Mouse (Mus musculus): ENCODE measurements around the gene Trip13.

The Trip13 gene

DNA sequence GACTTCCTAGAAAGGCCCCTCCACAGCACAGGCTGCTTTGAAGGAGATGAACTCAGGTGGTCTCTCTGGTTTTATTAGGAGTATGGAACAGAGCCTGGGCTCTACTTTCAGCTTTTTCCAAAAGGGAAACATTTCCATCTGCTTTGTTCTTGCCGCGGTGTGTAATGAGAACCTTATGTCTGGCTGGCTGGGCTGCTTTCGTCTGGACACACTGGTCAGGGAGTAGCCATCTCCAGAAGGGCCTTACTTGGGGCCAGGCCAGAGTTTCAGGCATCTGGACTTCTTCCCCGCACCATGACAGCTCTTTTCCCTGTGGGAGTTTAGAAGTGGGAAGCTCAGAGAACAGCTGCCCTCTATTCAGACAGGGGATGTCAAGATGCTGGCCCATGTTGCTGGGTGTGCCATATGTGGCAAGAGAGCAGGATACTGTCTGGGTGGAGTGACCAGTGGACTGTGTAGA is 50.1 kb downstream of the Trip13 start:
- DNase-seq (ENCODE audit: low read depth, low spot score): no peak

DNA sequence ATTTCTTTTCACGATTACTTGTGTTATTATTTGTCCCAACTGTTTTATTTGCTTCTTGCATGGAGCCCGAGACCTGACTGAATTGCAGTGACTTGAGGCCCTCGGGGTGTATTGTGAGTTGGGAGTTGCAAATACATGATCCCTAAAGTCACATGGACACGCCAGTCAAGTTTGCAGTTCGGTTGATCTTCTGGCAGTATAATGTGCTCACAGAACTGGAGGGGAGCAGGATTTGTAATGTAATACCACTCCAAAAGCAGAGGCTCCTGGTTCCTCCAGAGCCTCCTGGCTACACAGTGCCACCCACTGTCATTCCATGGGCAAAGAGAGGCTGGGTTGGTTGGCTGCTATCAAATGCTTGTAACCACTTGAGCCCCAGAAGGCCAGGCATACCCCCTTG is 51.0 kb downstream of the Trip13 start:
- DNase-seq (ENCODE audit: low read depth, low spot score): no peak

DNA sequence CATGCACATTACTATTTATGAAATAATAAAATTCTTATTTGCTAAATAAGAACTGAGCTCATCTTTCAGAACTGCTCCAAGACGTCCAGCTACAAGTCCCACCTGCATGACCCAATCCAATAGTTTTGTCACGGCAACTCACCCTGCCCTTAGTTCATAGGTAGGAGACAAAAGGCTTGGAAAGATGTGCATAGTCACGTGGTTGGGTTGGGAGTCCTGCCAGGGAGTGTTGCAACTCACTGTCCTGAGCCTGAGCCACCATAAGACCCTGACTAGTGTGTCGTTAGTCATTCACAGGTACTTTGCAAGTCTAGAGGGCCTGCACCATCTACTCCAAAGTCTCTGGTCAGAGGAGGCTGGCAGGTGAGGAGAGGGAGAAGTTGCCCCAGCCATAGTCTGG is 51.5 kb downstream of the Trip13 start:
- no peak for DNase-seq (ENCODE audit: low read depth, low spot score)

- DNase-seq (ENCODE audit: low read depth, low spot score): no peak
Measured at GRCm38 (mm10) chr13:73885656-73886055, 51.9 kb downstream of the Trip13 start.

DNA sequence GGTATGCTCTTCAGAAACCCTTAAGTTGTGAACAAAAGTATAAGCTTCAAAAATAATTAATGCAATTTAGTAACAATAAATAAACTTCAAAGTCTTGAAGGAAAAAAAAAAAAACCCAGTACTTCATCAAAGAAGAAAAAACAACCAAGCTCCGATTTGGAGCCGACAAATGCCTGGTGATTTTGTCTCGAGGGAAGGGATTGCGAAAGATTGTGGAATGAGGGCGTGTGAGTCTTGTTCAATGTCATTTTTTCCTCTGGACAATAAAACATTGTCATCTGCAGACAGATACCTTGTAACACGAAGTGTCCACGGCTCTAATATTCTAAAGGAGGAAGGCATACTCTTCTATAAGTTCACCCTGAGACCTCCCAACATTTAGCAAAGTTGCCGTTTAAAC is 56.2 kb downstream of the Trip13 start:
- no peak for DNase-seq (ENCODE audit: low read depth, low spot score)

DNA sequence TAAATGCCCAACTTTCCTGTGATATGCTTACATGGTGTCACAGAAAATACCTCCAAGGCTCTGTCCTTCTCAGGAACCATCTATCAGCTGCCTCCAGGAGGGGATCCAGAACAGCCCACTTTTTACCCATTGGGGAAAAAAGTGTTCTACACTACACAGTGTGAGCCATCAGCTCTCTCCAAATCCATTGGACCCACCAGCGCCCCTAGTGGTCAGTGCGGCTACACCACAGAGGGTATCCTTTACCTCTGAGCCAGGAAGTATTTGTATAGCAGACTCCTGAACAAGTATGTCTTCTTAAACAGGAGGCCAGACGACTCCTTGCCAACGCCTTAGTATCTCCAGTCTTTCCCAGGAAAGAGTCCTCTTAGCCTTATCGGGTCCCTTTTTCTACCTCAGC is 57.8 kb downstream of the Trip13 start:
- no peak for DNase-seq (ENCODE audit: low read depth, low spot score)

GRCm38 (mm10) chr13:73872159-73872558 is 65.4 kb downstream of the Trip13 start:
- DNase-seq (ENCODE audit: low read depth, low spot score): no peak

All from retina, postnatal 7 days (tissue).